ENCODE assay signal across 13 mouse cellular contexts in the genomic region with DNA sequence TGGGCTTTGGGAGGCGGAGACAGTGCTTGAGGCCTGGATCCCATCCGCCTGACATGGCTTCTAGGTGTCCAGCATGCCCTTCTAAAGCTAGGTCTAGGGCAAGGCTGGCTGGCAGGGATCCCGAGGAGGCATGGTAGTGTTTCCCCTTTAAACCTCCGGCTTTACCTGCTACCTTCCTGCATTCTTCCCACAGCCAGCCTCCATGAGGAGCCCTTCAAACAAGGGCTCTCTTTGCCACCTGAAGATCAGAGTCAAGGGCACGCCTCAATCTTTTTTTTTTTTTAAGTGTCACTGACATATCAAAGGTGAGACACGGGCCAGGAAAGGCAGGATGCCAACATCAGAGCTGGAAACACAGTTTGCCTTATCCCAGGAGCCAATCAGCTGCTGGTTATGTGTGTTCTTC.
DNase-seq lines count a peak whose midpoint lies in the region; ATAC-seq and TF ChIP-seq lines count a peak whose summit lies in the region.
"Had no signal": no experiment of that assay in that cellular context is flagged by ENCODE, and none has a peak within 500 bp of the region (broad histone marks: within the 10 kb centered on the region; RNA-seq: fewer than 3 reads in every experiment).

No protein-coding gene starts in this region.

- no peak overlapping the region for H3K9ac ChIP-seq in liver, adult 2 months (ENCODE audit: low read depth, low read length)
- no peak overlapping the region for H3K9ac ChIP-seq in liver, embryonic 12.5 days
- no peak overlapping the region for H3K9ac ChIP-seq in intestine, postnatal 0 days (ENCODE audit: low read depth, low read length)

- H3K4me1 ChIP-seq in liver, adult 2 months (ENCODE audit: control insufficient read depth, insufficient read depth, low read length): peaks cover 2% of the 10 kb centered on the region; the same call in 1 of the 2 replicates
- peaks cover 34% of the 10 kb centered on the region for H3K4me1 ChIP-seq in liver, embryonic 12.5 days
- H3K4me1 ChIP-seq in intestine, postnatal 0 days (replicated peaks; ENCODE audit: control insufficient read depth, insufficient read depth, low read length): no peaks in the 10 kb centered on the region
- peaks cover 7% of the 10 kb centered on the region for H3K4me1 ChIP-seq in small intestine, adult 2 months (ENCODE audit: control insufficient read depth, insufficient read depth, insufficient read length, low read length)

- H3K9me3 ChIP-seq in liver, embryonic 12.5 days (replicated peaks): no peaks in the 10 kb centered on the region
- H3K9me3 ChIP-seq in intestine, postnatal 0 days (ENCODE audit: control insufficient read depth): no peaks in the 10 kb centered on the region
- H3K9me3 ChIP-seq: hindbrain, embryonic 10.5 days had no signal

- WGBS in liver, adult 2 months: 65% methylated on average over 6 of the region's 6 CpGs
- WGBS in liver, embryonic 12.5 days (ENCODE audit: insufficient replicate concordance): 62% methylated on average over 6 of the region's 6 CpGs
- WGBS in intestine, postnatal 0 days: 61% methylated on average over 6 of the region's 6 CpGs
- 34% methylated on average over 6 of the region's 6 CpGs for WGBS in small intestine, adult 2 months

- no peak overlapping the region for H3K4me2 ChIP-seq in liver, embryonic 12.5 days
- H3K4me2 ChIP-seq in intestine, postnatal 0 days (replicated peaks; ENCODE audit: low read depth): no peak overlapping the region

- H3K27me3 ChIP-seq in liver, adult 2 months (ENCODE audit: control insufficient read depth, insufficient read depth, low read length): no peaks in the 10 kb centered on the region
- no peaks in the 10 kb centered on the region for H3K27me3 ChIP-seq in liver, embryonic 12.5 days (replicated peaks)
- H3K27me3 ChIP-seq in intestine, postnatal 0 days (replicated peaks; ENCODE audit: control insufficient read depth, insufficient read depth, low read length): no peaks in the 10 kb centered on the region
- H3K27me3 ChIP-seq in small intestine, adult 2 months (ENCODE audit: control insufficient read depth, insufficient read depth, low read length): no peaks in the 10 kb centered on the region

- peaks cover 13% of the 10 kb centered on the region; the same call in 1 of the 2 replicates for H3K79me2 ChIP-seq in liver, adult 2 months (ENCODE audit: control insufficient read depth, insufficient read depth, low read length)

- peak; percentile 36; the same call in 1 of the 2 replicates for ATAC-seq in cerebellum, adult (ENCODE audit: insufficient number of reproducible peaks, low FRiP score, low TSS enrichment)
- ATAC-seq in liver, embryonic 12.5 days: no peak
- ATAC-seq in intestine, postnatal 0 days: peak; percentile 20; the same call in 1 of the 2 replicates
- no peak for ATAC-seq in megakaryocyte progenitor cell, adult 5-6 weeks (replicated peaks; ENCODE audit: poor library complexity)

- TF ChIP-seq POLR2A in liver, adult 2 months (IDR thresholded peaks at IDR 0.05; ENCODE audit: extremely low read depth, insufficient read depth, low read length): no peak
- TF ChIP-seq POLR2A in small intestine, adult 2 months (IDR thresholded peaks at IDR 0.05; ENCODE audit: low read depth, low read length): no peak

- 0 out of 2 replicates have a peak overlapping the region, but pooled peaks have one; percentile 5 for H3K27ac ChIP-seq in liver, adult 2 months (replicated peaks; ENCODE audit: insufficient read depth, low read depth, low read length)
- H3K27ac ChIP-seq in liver, embryonic 12.5 days: no peak overlapping the region
- no peak overlapping the region; the same call in 1 of the 2 replicates for H3K27ac ChIP-seq in intestine, postnatal 0 days (ENCODE audit: low read depth, low read length)
- H3K27ac ChIP-seq in small intestine, adult 2 months (ENCODE audit: insufficient read depth, low read depth, low read length): peak overlapping the region; percentile 48; the same call in 1 of the 2 replicates
- H3K27ac ChIP-seq: macrophage had no signal

- no peak for DNase-seq in cerebellum, adult 8-10 months
- DNase-seq in liver, adult 2 months (ENCODE audit: extremely low read depth, low read depth, low spot score): peak; percentile 81
- no peak for DNase-seq in thymus, postnatal 10 days (ENCODE audit: low spot score in 2 of 2)
- DNase-seq: B cell, adult 2 months; cerebellum, adult 9-10 months; thymus, postnatal 14 days had no signal

- no peak for TF ChIP-seq CTCF in liver, adult 2 months (IDR thresholded peaks at IDR 0.05; ENCODE audit: low read depth, low read length)
- no peak for TF ChIP-seq CTCF in intestine, postnatal 0 days (IDR thresholded peaks at IDR 0.05; ENCODE audit: low read depth)
- no peak for TF ChIP-seq CTCF in small intestine, adult 2 months (IDR thresholded peaks at IDR 0.05; ENCODE audit: extremely low read depth, insufficient read length, insufficient replicate concordance, low read depth, low read length)

- H3K4me3 ChIP-seq in liver, adult 2 months (ENCODE audit: insufficient read depth, low read depth, low read length): no peak overlapping the region
- no peak overlapping the region for H3K4me3 ChIP-seq in liver, embryonic 12.5 days
- no peak overlapping the region for H3K4me3 ChIP-seq in intestine, postnatal 0 days (ENCODE audit: low read depth, low read length)
- no peak overlapping the region for H3K4me3 ChIP-seq in small intestine, adult 2 months (ENCODE audit: low read depth, low read length)
- H3K4me3 ChIP-seq: hindbrain, embryonic 10.5 days had no signal

- no peaks in the 10 kb centered on the region for H3K36me3 ChIP-seq in liver, adult 2 months (ENCODE audit: control insufficient read depth, insufficient read depth, low read length)
- H3K36me3 ChIP-seq in liver, embryonic 12.5 days: no peaks in the 10 kb centered on the region
- no peaks in the 10 kb centered on the region for H3K36me3 ChIP-seq in intestine, postnatal 0 days (ENCODE audit: control insufficient read depth, insufficient read depth)
- no peaks in the 10 kb centered on the region for H3K36me3 ChIP-seq in small intestine, adult 2 months (ENCODE audit: control insufficient read depth, insufficient read depth, low read length)

Comparison
In these comparisons a context has a peak if more than half of its experiments do, and no peak if none do; other contexts are left out.
1. H3K27ac ChIP-seq: peak in liver, adult 2 months (single experiment) and small intestine, adult 2 months (single experiment); none in liver, embryonic 12.5 days (single experiment) and intestine, postnatal 0 days (single experiment).
2. ATAC-seq: peak in cerebellum, adult (single experiment) and intestine, postnatal 0 days (single experiment); none in liver, embryonic 12.5 days (single experiment) and megakaryocyte progenitor cell, adult 5-6 weeks (single experiment).